Mouse (Mus musculus) heart, adult 11 months (tissue): ENCODE results near the gene Pcdh19.
"Not testable (repeated sequence)": the region's sequence is repeated elsewhere in the genome, so short reads cannot be mapped to it uniquely, and the experiment has no call there.

Experiments used
- DNase-seq: peaks from one replicate; pipeline ENCODE4 v3.0.0; 2022

Pcdh19 gene

DNA sequence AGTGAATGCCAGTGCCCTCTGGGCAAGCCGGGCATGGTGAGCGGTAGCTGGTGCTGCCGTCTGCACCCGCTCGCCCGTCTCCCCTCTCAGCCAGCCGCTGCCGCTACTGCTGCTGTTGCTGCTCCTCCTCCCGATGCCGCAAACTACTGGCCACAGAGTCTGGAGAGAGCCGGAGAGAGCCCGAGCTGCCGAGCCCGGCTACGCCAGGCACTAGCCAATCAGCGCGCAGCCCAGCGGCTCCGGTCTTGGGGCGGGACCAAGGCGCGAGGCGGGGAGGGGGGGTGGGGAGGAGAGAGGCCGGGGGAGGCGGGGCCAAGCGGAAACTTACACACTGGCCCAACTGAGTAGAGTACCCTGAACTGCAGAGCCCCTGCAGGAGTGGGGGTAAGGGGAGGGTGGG is at the start of gene Pcdh19:
Pcdh19 (minus strand) TSS at position 148 of the 400 bp plus-strand sequence.
- peak; percentile 99 for DNase-seq

DNA sequence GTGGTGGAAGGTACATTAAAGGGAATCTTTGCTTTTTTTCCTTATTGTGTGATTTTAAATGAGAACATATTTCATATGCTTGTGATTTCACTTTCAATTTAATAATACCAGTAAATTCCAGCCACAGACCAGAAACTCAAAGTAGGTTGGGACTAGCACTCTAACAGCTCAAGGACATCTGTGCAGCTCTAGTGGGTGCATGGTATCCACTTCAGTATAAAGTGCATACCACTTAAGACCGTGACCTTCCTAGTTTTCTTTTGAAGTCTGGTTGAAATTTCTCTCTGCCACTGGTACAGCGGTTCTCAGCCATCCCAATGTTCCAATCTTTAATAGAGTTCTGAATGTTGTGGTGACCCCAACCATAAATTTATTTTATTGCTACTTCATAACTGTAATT is 47.1 kb upstream of the Pcdh19 start:
- no peak for DNase-seq

DNA sequence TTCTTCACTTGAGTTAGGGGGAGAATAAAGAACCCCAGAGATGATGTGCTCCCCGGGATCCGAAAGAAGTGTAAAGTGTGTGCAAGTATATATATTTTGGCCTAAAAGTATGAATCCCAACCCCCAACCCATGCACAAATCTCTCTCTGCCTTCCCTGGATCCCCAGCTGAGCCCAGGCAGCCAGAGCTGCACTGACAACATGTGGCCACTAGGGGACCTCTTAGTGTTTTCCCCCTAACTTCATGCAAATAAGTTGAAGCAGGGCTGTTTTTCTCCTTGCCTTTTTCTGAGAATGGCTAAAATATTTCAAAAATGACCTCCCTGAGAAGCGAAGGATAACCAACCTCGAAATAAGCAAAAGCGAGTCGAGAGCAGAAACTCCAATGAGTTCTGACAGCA is 46.2 kb upstream of the Pcdh19 start:
- DNase-seq, result peak; percentile 89

DNA sequence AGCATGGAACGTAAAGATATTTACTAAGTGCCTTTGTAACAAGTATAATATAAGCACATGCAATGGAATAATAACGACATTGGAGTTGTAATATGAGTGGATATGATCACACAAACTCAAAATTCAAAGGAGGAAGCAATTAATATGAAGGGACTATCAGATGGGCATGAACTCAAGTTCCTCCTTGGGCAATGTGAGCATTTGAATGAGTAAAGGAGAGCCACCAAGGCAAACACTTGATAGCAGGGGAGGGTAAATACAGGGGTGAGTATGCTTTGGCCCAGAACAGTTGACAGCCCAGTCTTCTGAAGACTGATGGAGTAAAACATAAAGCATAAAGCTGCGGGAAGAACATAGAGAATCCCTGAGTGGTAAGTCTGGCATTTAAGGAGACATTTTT is 32.7 kb upstream of the Pcdh19 start:
- no peak for DNase-seq

DNA sequence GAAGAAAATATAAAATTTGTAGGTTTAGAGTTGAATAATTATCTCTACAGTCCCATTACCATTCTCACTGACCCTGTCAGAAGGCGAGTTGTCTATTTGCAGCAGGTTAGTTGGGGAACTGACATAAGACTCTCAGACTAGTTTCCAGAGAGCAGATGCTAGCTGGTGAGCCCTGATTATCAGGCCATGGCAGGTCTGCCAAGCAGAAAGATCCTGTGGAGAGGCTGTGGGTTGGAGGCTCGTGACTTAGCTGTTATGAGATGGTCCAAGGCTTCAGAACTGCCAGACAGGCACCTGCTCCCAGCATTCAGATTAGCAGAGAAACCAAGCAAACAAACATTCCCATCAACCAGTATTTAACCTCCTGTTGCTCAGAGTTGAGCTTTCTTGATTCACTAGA is 21.8 kb upstream of the Pcdh19 start:
- no peak for DNase-seq

DNA sequence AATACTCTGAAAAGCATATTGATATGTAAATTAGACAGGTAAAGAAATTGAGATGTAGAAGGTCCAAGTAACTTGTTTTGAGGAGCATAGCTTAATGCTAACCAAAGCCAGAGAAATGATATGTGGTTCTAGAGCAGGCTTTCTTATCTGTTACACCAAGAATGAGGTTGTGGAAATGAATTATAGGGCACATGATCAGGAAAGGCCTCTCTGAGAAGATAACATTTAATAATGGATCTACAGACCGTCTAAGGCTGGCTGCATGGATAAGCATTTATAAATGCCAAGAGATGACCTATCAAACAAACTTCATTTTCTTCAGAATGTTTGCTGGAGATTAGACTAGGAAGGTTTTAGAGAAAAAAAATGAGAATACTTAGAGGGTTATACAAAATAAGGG is 14.1 kb upstream of the Pcdh19 start:
- DNase-seq, result no peak

DNA sequence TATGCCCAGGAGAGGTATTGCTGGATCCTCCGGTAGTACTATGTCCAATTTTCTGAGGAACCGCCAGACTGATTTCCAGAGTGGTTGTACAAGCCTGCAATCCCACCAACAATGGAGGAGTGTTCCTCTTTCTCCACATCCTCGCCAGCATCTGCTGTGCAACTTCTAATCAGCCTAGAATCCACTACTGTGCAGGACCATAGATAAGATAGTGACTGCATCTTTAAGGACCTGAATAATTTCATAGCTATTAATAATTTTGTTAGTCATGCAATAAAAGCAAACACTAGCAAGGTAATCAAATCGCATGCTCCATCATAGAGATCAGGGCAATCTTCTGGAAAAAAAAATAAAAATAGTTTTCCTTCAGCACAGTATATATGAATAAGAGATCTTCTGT is 9.1 kb upstream of the Pcdh19 start:
- not testable (repeated sequence) for DNase-seq

DNA sequence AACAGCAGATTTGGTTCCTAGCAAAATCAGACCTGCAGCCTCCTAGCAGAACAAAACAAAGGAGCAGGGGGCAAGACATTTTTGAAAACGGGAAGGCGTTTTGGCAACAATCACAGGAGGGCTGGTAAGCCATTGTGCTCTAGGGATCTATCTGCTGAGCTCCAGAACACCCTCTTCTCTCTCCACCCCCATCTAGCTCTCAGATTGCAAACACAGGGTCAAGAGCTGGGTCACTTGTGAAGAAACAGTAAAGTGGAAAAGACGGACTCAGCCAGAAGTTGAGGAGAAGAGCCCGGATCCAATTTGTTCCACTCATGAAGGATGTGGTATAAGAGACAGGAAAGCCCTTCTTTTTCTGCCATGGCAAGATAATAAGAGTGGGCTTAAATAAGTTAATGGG is 7.7 kb upstream of the Pcdh19 start:
- peak; percentile 93 for DNase-seq

DNA sequence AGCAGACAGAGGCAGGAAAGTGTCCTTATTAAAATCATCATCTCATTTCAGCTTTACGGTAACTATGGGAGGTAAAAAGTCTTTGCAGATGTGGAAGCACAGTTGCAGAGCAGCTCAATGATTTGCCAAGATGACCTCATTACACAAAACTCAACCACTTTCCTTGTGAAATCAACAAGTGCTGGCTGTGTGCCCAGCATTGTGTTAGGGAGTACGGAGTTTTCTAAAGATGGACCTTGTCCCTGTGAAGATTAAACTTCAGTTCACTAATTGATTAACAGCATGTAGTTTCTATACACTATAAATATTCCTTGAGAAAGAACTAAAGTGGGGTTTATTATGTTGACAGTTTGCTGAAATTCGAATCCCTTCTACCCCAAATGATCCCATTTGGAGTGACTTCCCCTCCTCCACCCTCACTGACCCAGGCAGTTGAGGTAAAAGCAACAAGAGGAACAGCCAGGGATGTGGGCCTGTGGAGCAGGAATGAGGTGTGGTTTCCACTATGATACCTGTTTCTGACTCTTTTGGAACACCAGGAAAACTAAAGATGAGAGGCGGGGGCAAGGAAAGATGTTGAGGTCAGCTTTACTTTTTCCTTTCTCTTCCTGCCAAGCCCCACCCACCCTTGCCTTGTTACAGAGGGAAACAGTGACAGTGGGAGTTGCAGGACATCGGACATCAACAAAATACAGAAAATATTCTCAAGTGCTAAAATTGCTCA is 4.4 kb upstream of the Pcdh19 start:
- DNase-seq, result peak; percentile 95

DNA sequence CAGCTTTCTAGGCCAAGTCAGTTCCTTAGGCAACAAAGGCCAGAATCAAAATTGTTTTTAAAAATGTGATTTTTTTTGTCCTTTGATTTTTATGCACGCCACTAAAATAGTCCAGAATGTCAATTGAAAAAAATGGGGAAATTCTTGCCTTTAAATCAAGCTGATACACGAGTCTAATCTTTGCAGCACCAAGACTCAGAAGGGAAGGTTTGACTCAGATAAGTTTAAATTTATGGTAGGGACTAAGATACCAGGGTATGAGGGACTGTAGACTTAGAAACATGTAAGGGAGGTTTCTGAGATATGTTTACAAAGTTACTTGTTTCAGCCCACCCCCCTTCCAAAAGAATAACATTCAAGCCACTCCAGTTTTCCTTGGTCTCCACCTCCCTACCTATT is 3.6 kb upstream of the Pcdh19 start:
- peak; percentile 4 for DNase-seq

DNA sequence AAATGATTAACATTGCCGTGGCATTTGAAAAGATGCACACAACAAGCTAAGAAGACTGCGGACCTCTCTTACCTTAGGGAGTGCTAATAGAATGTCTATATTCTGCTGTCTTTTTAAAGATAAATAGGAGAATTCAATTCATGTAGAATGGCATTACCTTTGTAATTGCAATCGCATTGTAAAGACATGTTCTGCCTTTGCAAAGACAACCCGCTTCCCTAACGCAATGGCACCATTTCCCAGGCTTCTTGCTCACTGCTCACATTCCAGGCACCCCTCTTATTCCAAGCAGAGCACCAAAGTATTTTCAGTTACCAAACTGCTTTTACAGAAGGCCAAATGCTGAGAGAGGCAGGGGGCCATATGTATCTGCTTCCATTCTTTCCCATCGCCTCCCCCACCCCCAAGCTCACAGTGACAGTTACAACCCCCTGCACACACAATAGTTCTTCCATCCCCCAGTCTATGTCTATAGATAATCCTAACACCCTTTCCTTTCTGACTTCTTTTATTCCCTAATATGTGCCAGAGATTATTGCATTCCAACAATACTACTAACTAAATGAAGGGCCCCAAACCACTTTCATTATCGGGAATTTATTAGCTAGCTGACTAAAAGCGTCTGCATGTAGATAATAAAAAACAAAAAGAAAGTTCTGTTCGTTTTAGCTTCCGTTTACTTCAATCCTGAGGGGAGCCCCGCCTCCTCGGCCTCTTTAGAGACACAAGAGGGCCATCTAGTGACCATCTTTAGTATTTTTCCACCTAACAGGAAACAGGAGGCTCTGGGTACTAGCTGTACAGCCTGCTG is 3.0 kb upstream of the Pcdh19 start:
- peak; percentile 93 for DNase-seq

DNA sequence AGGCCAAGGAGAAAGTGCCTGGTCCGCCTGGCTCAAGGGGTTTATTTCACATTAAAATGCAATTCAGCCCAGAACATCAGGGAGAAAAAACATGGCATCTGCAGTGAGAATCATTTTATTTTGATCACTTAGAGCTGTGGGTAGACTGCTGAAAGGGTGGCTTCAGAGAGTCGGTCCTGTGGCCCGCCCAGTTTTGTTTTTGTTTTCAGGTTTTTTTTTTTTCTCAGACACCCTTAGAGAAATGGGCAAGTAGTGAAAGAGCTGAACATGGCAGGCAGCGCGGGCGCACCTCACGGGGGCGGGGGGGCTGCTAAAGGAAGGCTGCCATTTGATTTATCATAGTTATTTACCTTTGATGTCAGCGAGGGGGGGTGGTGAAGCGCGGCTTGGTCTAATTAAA is 2.0 kb upstream of the Pcdh19 start:
- peak; percentile 83 for DNase-seq

DNA sequence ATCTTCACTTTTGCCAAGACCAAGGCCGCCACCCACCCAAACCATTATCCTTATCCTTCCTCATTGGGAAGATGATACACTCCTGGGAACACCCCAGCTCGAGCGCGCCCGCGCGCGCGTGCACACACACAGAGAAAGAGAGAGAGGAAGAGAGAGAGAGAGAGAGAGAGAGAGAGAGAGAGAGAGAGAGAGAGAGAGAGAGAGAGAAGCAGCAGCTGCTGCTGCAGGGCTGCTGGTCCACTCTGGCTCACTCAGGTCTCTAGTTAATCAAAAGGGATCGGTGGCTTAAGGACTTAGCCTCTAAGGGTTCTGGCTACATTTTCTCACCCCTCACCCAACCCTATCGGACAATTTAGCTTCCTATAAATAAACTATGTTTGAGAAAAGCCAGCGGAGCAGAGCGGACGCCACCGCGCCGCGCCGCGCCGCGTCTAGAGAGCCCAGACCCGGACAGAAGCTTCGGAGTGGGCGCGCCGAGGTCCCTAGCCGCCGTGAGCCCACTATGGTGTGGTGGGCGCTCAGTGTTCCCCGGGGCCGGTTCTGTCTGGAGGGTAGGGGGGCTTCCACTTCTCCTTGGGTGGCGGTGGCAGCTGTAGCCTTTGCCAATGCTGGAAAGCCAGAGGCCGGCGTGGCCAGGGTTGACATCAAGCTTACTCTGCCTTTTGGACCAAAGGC is 926 bp upstream of the Pcdh19 start:
- DNase-seq, result peak; percentile 93

DNA sequence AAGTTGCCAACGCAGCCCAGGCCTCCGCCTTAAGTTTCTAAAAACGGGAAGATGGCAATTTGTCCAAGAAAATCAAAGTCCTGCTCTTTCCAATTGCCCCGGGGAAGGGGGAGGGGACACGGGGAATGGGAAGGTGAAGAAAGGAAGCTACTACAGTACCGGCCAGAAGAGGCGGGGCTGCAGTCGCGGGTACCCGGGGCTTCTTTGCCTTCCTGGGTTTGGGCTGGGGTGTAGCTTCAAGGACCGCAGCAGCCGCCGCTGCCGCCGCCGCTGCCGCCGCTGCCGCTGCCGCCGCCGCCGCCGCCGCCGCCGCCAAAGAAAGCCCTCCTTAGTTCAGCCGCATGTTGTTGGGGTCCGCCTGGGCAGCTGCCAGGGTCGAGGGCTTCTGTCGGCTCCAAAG is 631 bp downstream of the Pcdh19 start:
- DNase-seq, result peak; percentile 91

DNA sequence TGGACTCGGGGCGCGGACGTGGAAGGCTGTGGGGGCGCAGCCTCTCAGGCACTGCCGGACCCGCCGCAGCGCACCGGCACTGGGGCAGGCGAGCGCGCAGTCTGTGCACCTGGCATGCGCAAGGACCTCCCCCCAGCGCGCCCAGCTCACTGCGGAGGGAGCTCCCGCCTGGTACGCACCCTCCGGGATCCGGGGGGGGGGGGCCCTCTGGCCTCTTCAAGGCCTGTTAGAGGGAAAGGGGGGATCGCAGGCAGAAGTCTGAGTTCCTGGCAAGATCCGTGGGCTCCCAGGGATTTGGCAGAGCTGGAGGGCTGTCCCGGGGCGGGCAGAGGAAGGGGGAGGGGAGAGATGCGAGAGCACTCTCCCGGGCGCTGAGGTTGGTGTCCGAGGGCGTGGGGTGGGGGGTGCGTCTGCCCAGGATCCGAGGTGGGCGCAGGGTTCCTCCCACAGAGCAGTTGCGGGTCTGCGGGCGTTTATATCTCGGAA is 1.1 kb downstream of the Pcdh19 start:
- peak; percentile 93 for DNase-seq

DNA sequence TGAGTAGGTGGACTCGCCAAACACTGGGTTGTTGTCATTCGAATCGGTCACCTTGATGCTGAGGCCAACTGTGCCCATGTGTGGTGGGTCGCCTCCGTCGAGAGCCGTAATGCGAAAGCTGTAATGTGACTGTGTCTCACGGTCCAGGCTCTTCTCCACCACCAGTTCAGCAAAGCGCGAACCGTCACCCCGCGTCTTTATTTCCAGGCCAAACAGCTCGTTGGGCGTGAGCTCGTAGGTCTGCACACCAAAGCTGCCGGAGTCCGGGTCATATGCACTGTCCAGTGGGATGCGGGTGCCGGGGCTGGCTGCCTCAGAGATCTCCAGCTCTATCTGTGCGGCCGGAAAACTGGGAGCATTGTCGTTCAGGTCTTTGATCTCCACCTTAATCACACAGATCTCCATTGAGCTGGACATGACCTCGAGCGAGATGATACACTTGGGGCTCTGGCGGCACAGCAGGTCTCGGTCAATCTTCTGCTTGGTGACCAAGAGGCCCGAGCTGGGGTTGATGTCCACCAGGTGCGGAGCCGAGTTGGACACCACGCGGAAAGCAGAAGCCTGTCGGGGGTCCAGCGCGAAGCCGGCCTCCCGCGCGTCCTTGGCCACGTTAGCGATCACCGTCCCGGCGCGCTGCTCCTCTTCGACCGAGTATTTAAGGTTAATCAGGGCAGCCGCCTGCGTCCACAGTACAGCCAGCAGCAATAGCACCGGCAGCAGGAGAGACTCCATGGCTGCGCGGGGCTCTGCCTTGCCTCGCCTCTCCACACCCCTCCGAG is 2.1 kb downstream of the Pcdh19 start:
- DNase-seq, result peak; percentile 82

DNA sequence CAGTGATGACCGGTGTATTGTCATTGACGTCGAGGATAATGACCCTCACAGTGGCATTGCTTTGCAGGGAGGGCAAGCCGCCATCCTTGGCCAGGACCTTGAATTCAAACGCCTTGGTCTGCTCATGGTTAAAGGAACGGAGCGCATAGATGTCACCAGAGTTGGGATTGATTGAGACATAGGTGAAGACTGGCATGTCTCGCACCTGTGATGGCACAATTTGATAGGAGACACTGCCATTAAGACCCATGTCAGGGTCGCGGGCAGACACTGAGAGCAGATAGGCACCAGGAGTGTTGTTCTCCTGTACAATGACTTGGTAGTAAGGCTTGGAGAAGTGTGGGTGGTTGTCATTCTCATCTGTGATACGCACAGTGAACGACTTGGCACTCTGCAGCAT is 3.2 kb downstream of the Pcdh19 start:
- DNase-seq, result peak; percentile 52

DNA sequence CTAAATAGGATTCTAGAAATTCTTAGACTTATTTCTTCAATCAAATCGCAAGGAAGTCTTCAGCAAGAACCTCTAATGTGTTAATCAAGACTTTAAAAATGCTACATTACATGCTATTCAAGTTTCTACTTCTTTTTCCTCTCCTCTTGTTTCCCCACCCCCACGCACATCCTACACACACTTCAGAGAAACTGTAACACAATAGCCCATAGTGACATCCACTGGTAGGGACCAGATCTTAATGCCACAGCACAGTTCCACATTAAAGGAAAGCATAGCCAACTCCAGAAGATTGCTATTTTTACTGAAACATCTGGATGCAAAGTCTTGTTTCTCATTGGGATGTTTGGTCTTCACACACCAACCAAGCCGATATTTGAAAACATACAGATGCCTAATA is 4.8 kb downstream of the Pcdh19 start:
- DNase-seq, result no peak

DNA sequence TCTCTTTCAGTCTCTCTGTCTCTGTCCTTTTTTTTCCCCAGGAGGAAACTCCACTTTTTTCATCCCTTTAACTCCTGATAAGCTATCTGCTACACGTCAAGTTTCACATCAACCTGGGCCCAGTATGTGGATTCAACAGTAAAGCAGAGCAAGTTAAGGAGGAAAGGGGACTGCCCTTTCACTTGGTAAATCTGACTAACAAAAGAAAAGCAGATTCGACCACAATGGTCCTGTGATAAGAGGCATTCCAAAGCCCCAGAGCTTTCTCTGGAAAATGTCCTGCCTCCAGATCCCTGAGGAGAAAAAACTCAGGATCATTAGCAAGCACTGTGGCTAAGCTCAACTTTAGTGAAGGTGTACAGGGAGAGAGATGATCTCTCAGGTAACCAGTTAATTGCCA is 13.7 kb downstream of the Pcdh19 start:
- no peak for DNase-seq

DNA sequence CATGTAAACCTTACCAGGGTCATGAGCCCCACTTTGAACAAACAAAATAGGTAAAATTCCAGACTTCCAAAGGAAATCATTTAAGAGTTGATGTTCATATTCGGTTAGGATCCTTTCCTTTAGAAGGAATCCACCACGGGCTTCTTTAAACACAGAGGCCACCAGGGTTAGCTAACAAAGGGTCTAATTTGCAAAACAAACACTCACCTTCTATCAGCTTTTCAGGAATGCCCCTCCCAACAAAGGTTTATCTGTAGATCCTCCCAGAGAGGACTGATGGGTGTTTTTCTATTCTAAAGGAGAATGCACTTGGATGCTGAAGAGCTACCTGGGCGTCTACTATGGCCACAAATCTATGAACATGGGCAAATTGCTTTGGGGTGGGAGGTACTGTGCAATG is 15.0 kb downstream of the Pcdh19 start:
- DNase-seq, result no peak

DNA sequence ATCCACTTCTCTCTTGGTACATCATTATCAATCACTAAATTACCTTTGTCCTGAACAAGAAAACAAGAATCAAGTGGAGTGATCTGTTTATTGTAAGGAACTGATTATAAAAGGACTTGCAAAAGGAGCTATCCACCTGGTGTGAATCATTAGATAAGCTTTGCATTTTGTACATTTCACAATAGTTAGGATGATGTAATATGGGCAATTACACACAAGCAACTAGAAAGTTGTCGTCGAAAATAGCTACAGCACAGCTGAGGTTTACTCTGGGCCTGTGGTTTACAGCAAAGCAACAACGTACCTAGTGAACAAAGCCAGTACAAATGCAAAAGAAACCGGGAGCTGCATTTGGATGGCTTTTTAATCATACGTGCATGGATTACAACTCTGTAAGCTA is 28.7 kb downstream of the Pcdh19 start:
- no peak for DNase-seq

DNA sequence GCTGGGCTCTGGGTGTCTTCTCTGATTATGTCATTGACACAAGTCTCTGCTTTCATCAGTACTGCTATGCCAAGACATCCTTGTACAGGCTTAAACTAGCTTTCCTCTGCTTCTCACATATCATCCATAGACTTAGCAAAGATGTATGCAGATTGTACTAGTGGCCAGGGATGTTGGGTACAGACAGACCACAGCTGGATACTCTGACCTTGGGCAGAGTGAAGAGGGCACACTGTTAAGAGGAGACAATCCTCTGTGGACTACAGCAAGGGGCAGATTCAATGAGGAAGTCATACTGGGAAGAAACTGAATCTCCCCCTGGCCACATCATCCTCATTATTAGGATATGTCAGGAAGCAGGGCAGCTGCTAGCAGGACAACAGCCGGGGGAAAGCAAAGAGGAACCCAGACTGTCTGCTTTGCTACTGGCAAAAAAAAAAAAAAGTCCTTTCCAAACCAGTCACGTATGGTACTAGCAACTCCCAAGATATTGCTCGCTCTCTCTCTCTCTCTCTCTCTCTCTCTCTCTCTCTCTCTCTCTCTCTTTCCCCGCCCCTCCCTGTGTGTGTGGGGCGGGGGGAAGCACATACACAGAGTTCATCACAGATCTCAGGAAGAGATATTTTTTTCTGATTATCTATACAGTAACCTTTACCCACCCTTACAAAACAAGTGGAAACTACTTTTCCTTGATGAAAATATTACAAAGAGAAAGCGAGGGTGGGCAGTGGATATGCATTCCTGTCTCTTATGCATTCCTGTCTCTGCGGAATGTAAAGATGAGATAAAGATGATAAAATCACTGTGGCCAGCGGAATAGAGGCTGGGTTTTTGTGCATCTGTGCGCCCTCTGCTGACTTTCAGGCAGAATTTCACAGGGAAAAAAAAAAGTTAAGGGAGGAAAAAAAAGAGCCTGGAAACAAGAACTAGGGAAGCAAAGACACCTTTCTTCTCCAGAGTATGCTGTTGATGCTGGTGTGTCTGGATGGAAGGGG is 31.2 kb downstream of the Pcdh19 start:
- DNase-seq, result no peak
